Mouse (Mus musculus): ENCODE measurements around the gene Rcsd1. TPM values are rescaled to one million over a fixed set of nuclear protein-coding genes. Genes with fewer than 3 reads are reported as not detected.

Gene Rcsd1
- polyA plus RNA-seq, 1 experiment from 2014 or later = 81.2 TPM

DNA sequence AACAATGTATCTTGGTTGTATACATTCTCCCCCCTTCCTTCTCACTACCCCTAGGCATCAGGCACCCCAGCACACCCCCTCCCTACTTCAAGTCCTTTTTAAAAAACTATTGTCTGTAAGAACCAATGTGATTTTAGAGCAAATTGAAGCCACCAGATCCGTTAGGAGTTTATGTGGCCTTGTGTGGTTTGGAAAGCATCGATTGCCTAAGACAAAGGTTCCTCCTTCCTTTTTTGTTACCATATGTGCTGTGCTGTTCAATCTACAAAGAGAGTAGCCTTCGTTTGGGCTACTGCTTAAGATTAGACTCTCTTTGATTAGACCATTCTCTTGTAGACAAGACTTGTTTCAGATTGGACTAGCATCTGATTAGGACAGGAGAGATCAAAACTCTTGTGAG is 28.3 kb upstream of the Rcsd1 start:
- 67% methylated on average over 3 of the region's 3 CpGs for WGBS
- Histone ChIP-seq H3K4me1 (ENCODE audit: control insufficient read depth in 2 of 2, insufficient read depth in 2 of 2, low read length in 2 of 2) (no peaks in the 10 kb centered on the region; a peak in 1 of 4 replicates), H3K9ac (ENCODE audit: low read length) (no peak overlapping the region), H3K27me3 (ENCODE audit: control insufficient read depth, insufficient read depth, low read length) (no peaks in the 10 kb centered on the region), H3K4me3 (ENCODE audit: control insufficient read depth in 1 of 2, insufficient read depth in 1 of 2, low read depth in 1 of 2, low read length in 2 of 2) (no peak overlapping the region), H3K9me3 (ENCODE audit: control insufficient read depth, low read length) (no peaks in the 10 kb centered on the region), H3K27ac (replicated peaks in 1 of 2; ENCODE audit: control insufficient read depth in 1 of 2, insufficient read depth in 1 of 2, low read depth in 2 of 2, low read length in 2 of 2) (no peak overlapping the region), H3K36me3 (ENCODE audit: control insufficient read depth, insufficient read depth, low read length) (no peaks in the 10 kb centered on the region), H3K4me2 (ENCODE audit: low read length) (no peak overlapping the region)
- no peak for ATAC-seq (ENCODE audit: insufficient number of reproducible peaks, insufficient read depth, low FRiP score, low read depth)

DNA sequence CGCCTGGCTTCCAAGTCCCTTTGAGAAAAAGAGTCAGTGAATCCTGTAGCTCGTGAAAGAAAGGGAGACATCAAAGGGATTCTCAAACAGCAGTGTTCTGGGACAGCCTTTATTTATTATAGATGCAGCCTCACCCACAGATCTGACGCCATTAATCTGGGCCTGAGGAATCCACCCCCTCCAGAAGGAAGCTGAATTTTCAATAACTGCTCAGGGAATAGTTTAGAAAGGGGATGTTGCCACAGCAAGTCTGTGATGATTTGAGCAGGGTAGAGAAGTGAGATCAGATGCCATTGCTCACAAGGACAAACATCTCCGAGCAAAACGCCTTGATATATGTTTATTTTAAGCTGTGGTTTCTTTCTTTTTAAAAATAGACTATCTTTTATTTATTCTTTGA is 27.9 kb upstream of the Rcsd1 start:
- Histone ChIP-seq H3K27me3 (ENCODE audit: control insufficient read depth, insufficient read depth, low read length) (no peaks in the 10 kb centered on the region), H3K27ac (replicated peaks in 1 of 2; ENCODE audit: control insufficient read depth in 1 of 2, insufficient read depth in 1 of 2, low read depth in 2 of 2, low read length in 2 of 2) (no peak overlapping the region), H3K9me3 (ENCODE audit: control insufficient read depth, low read length) (no peaks in the 10 kb centered on the region), H3K4me2 (ENCODE audit: low read length) (no peak overlapping the region), H3K4me3 (ENCODE audit: control insufficient read depth in 1 of 2, insufficient read depth in 1 of 2, low read depth in 1 of 2, low read length in 2 of 2) (no peak overlapping the region), H3K36me3 (ENCODE audit: control insufficient read depth, insufficient read depth, low read length) (no peaks in the 10 kb centered on the region), H3K4me1 (ENCODE audit: control insufficient read depth in 2 of 2, insufficient read depth in 2 of 2, low read length in 2 of 2) (no peaks in the 10 kb centered on the region; a peak in 1 of 4 replicates), H3K9ac (ENCODE audit: low read length) (no peak overlapping the region)
- 65% methylated on average over 5 of the region's 5 CpGs for WGBS
- no peak for ATAC-seq (ENCODE audit: insufficient number of reproducible peaks, insufficient read depth, low FRiP score, low read depth)

DNA sequence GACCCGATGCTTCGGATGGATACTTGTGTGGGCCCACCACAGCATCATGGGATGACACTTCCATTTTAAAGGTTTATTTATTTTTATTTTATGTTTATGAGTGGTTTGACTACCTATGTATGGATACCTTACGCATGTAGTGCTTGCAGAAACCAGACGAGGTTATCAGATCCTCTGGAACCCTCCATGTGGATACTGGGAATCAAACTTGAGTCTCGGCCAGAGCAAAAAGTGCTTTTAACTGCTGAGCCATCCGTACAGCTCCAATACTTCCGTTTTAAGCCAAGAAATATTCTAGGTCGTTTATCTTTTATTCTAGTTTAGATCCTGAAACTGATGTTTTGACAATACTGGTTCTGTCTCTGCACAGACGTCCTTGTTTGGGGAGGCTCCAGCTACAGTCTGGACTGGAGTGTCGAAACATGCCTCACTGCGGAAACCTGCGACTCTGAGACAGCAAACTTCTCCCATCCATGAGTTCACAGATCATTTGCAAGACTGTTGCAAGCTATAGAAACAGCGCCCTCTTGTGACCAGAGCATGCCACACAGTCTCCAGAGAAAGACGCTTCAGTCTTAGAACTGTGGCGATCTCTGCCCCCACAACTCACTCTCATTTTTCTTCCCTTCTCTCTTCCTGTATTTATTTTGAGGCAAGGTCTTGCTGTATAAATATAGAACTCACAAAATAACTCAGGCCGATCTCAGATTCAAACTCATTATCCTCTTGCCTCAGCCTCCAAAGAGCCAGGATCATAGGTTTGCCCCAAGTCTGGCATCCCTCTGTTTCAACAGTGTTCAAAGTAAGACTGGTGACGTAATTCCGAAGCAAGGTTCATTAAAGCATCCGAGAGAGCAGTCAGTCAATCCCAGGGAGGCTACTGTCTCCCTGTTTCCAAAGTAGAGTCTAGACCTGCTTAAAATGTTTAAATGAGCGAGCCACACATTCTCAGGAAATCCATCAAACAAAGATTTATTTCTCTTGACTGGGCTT is 26.6 kb upstream of the Rcsd1 start:
- 23% methylated on average over 20 of the region's 20 CpGs for WGBS
- H3K27ac ChIP-seq (replicated peaks in 1 of 2; ENCODE audit: control insufficient read depth in 1 of 2, insufficient read depth in 1 of 2, low read depth in 2 of 2, low read length in 2 of 2) = no peak overlapping the region
- H3K4me2 ChIP-seq (ENCODE audit: low read length) = peak overlapping the region; percentile 26
- no peak overlapping the region for H3K4me3 ChIP-seq (ENCODE audit: control insufficient read depth in 1 of 2, insufficient read depth in 1 of 2, low read depth in 1 of 2, low read length in 2 of 2)
- H3K27me3 ChIP-seq (ENCODE audit: control insufficient read depth, insufficient read depth, low read length) = no peaks in the 10 kb centered on the region
- no peaks in the 10 kb centered on the region; a peak in 1 of 4 replicates for H3K4me1 ChIP-seq (ENCODE audit: control insufficient read depth in 2 of 2, insufficient read depth in 2 of 2, low read length in 2 of 2)
- H3K9ac ChIP-seq (ENCODE audit: low read length) = no peak overlapping the region
- no peaks in the 10 kb centered on the region for H3K9me3 ChIP-seq (ENCODE audit: control insufficient read depth, low read length)
- ATAC-seq (ENCODE audit: insufficient number of reproducible peaks, insufficient read depth, low FRiP score, low read depth) = no peak
- no peaks in the 10 kb centered on the region for H3K36me3 ChIP-seq (ENCODE audit: control insufficient read depth, insufficient read depth, low read length)

DNA sequence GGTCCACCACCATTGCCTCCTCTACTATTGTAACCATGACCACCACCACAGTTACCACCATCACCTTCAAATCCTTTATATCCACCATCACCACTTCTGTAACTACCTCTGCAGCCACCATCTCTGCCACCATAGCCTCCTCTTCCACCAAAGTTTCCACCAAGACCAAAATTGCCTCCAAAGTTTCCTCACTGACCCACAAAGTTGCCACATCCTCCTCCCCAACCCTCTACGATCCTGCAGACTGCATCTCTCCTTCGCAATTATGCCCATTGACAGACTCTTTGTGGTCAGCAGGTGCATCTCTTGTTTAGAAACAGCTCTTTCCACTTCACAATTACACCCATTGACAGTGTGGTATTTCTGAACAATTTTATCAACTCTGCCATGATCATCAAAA is 25.3 kb upstream of the Rcsd1 start:
- Histone ChIP-seq H3K4me2 (ENCODE audit: low read length) (no peak overlapping the region), H3K9ac (ENCODE audit: low read length) (no peak overlapping the region), H3K4me3 (ENCODE audit: control insufficient read depth in 1 of 2, insufficient read depth in 1 of 2, low read depth in 1 of 2, low read length in 2 of 2) (no peak overlapping the region), H3K27me3 (ENCODE audit: control insufficient read depth, insufficient read depth, low read length) (no peaks in the 10 kb centered on the region), H3K4me1 (ENCODE audit: control insufficient read depth in 2 of 2, insufficient read depth in 2 of 2, low read length in 2 of 2) (no peaks in the 10 kb centered on the region; a peak in 1 of 4 replicates), H3K27ac (replicated peaks in 1 of 2; ENCODE audit: control insufficient read depth in 1 of 2, insufficient read depth in 1 of 2, low read depth in 2 of 2, low read length in 2 of 2) (no peak overlapping the region), H3K9me3 (ENCODE audit: control insufficient read depth, low read length) (no peaks in the 10 kb centered on the region), H3K36me3 (ENCODE audit: control insufficient read depth, insufficient read depth, low read length) (no peaks in the 10 kb centered on the region)
- ATAC-seq (ENCODE audit: insufficient number of reproducible peaks, insufficient read depth, low FRiP score, low read depth) = no peak
- WGBS = 87% methylated on average over 2 of the region's 2 CpGs

DNA sequence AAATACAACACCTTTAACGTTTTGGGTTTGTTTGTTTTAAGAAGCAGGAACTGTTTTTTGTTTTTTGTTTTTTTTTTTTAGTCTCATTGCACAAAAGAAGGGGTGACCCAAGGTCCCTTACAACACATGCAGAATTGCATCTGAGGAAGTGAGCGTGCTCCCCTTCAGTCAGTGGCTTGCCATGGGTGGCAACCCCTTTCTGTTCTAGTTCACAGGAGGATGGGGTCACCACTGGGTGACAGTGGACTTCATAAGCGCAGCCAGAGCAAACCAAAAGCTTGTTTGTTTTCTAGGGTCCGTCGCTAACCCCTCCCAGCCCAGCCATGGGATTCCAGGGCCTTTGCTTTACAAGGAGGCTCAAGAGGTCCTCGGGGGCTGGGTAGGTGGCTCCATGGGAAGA is 22.0 kb upstream of the Rcsd1 start:
- H3K9me3 ChIP-seq (ENCODE audit: control insufficient read depth, low read length) = no peaks in the 10 kb centered on the region
- no peak overlapping the region for H3K27ac ChIP-seq (replicated peaks in 1 of 2; ENCODE audit: control insufficient read depth in 1 of 2, insufficient read depth in 1 of 2, low read depth in 2 of 2, low read length in 2 of 2)
- no peaks in the 10 kb centered on the region for H3K36me3 ChIP-seq (ENCODE audit: control insufficient read depth, insufficient read depth, low read length)
- no peak overlapping the region for H3K4me2 ChIP-seq (ENCODE audit: low read length)
- ATAC-seq (ENCODE audit: insufficient number of reproducible peaks, insufficient read depth, low FRiP score, low read depth) = no peak
- peaks cover 0 to 6% of the 10 kb centered on the region in 2 experiments; a peak in 2 of 4 replicates for H3K4me1 ChIP-seq (ENCODE audit: control insufficient read depth in 2 of 2, insufficient read depth in 2 of 2, low read length in 2 of 2)
- no peak overlapping the region; the same call in 1 of the 2 replicates for H3K9ac ChIP-seq (ENCODE audit: low read length)
- no peaks in the 10 kb centered on the region for H3K27me3 ChIP-seq (ENCODE audit: control insufficient read depth, insufficient read depth, low read length)
- no peak overlapping the region for H3K4me3 ChIP-seq (ENCODE audit: control insufficient read depth in 1 of 2, insufficient read depth in 1 of 2, low read depth in 1 of 2, low read length in 2 of 2)
- 74% methylated on average over 6 of the region's 6 CpGs for WGBS

DNA sequence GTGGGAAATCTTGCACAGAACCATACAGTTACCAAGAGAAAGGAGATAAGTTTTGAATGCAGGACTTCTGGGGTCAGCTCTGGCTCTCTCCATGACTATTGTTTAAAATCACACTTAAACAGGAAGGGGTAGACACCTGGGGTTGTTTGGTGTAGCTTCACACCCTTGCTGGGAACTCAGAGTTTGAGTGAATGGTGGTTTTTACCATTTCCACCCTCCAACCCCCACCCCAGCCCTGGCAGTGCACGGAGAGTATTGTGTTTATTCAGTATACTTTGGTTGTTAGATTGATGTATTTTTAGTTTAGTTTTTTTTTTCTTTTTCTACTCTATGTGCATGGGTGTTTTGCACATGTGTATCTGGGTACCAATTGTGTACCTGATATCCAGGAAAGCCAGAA is 20.6 kb upstream of the Rcsd1 start:
- H3K4me3 ChIP-seq (ENCODE audit: control insufficient read depth in 1 of 2, insufficient read depth in 1 of 2, low read depth in 1 of 2, low read length in 2 of 2) = no peak overlapping the region
- no peaks in the 10 kb centered on the region for H3K9me3 ChIP-seq (ENCODE audit: control insufficient read depth, low read length)
- H3K4me1 ChIP-seq (ENCODE audit: control insufficient read depth in 2 of 2, insufficient read depth in 2 of 2, low read length in 2 of 2) = peaks cover 0 to 9% of the 10 kb centered on the region in 2 experiments; a peak in 2 of 4 replicates
- 46% methylated on average over 1 of the region's 1 CpGs for WGBS
- no peak overlapping the region for H3K4me2 ChIP-seq (ENCODE audit: low read length)
- H3K27me3 ChIP-seq (ENCODE audit: control insufficient read depth, insufficient read depth, low read length) = no peaks in the 10 kb centered on the region
- no peak overlapping the region for H3K9ac ChIP-seq (ENCODE audit: low read length)
- no peaks in the 10 kb centered on the region for H3K36me3 ChIP-seq (ENCODE audit: control insufficient read depth, insufficient read depth, low read length)
- no peak for ATAC-seq (ENCODE audit: insufficient number of reproducible peaks, insufficient read depth, low FRiP score, low read depth)
- H3K27ac ChIP-seq (replicated peaks in 1 of 2; ENCODE audit: control insufficient read depth in 1 of 2, insufficient read depth in 1 of 2, low read depth in 2 of 2, low read length in 2 of 2) = no peak overlapping the region

DNA sequence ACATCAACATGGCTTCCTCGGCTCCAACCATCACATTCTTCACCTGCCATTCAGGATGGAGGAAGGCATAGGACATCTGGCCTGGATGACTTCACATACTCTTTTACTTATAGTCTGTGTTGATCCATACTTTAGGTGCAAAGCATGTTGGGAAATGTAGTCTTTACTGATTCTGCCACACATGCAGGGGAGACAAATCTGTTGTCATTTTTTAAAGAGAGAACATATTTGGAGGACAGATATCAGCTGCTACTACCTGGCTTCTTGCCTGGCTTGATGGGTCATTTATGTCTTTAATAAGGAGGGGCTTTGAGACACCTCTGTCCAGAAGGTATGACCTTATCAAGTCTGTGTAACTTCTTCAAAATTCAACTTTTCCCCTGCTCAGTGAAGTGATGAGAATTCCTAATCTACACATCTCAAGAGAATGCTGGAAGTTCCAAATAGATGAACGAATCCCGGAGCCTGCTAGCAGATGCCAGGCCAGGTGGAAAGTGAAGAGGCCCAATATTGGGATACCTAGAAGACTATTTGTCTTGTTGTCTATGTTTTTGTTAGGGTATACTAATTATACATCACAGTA is 18.6 kb upstream of the Rcsd1 start:
- H3K4me2 ChIP-seq (ENCODE audit: low read length) = no peak overlapping the region
- H3K4me3 ChIP-seq (ENCODE audit: control insufficient read depth in 1 of 2, insufficient read depth in 1 of 2, low read depth in 1 of 2, low read length in 2 of 2) = no peak overlapping the region
- no peaks in the 10 kb centered on the region for H3K36me3 ChIP-seq (ENCODE audit: control insufficient read depth, insufficient read depth, low read length)
- no peaks in the 10 kb centered on the region for H3K27me3 ChIP-seq (ENCODE audit: control insufficient read depth, insufficient read depth, low read length)
- no peak for ATAC-seq (ENCODE audit: insufficient number of reproducible peaks, insufficient read depth, low FRiP score, low read depth)
- no peak overlapping the region for H3K27ac ChIP-seq (replicated peaks in 1 of 2; ENCODE audit: control insufficient read depth in 1 of 2, insufficient read depth in 1 of 2, low read depth in 2 of 2, low read length in 2 of 2)
- H3K4me1 ChIP-seq (ENCODE audit: control insufficient read depth in 2 of 2, insufficient read depth in 2 of 2, low read length in 2 of 2) = peaks cover 2 to 9% of the 10 kb centered on the region in 2 experiments; a peak in 2 of 4 replicates
- WGBS = 80% methylated on average over 3 of the region's 3 CpGs
- H3K9ac ChIP-seq (ENCODE audit: low read length) = no peak overlapping the region
- H3K9me3 ChIP-seq (ENCODE audit: control insufficient read depth, low read length) = no peaks in the 10 kb centered on the region
